Mouse (Mus musculus): ENCODE results near the gene Cnn3. TPM values are rescaled to one million over a fixed set of nuclear protein-coding genes. Genes with fewer than 3 reads are reported as not detected.

Cnn3 gene
- polyA plus RNA-seq, 1 experiment from 2014 or later: 423 TPM

- Histone ChIP-seq H3K27me3 (no peaks in the 10 kb centered on the region), H3K9ac (no peak overlapping the region), H3K27ac (replicated peaks) (no peak overlapping the region), H3K9me3 (no peaks in the 10 kb centered on the region), H3K4me2 (no peak overlapping the region), H3K4me1 (replicated peaks) (no peaks in the 10 kb centered on the region), H3K4me3 (no peak overlapping the region), H3K36me3 (no peaks in the 10 kb centered on the region)
- 92% methylated on average over 6 of the region's 6 CpGs for WGBS
- ATAC-seq (ENCODE audit: low FRiP score, low read depth): no peak
Measured at GRCm38 (mm10) chr3:121402096-121402495, 24.2 kb upstream of the Cnn3 start.

DNA sequence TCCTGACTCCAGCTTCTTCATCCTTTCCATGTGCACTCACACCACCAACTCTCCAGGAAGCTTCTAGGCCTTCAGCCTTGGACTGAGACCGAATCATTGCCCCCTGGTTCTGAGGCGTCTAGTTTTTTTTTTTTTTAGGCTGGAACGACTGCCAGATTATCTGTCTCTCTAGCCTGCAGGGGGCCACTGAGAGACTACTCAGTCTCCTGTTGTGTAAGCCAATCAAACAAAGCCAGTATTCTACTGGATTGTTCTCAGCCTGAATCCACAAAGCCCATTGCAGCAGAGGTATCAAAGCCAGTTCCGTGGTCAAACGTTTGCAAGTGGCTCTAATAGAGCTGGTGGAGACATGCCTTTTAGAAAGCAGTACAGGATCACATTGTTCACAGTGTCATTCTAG, 22.8 kb upstream of the Cnn3 start:
- Histone ChIP-seq H3K27me3 (no peaks in the 10 kb centered on the region), H3K9me3 (no peaks in the 10 kb centered on the region), H3K27ac (replicated peaks) (no peak overlapping the region), H3K36me3 (no peaks in the 10 kb centered on the region), H3K9ac (no peak overlapping the region), H3K4me1 (replicated peaks) (no peaks in the 10 kb centered on the region), H3K4me2 (no peak overlapping the region), H3K4me3 (no peak overlapping the region)
- no peak for ATAC-seq (ENCODE audit: low FRiP score, low read depth)
- WGBS: 14% methylated on average over 5 of the region's 5 CpGs

DNA sequence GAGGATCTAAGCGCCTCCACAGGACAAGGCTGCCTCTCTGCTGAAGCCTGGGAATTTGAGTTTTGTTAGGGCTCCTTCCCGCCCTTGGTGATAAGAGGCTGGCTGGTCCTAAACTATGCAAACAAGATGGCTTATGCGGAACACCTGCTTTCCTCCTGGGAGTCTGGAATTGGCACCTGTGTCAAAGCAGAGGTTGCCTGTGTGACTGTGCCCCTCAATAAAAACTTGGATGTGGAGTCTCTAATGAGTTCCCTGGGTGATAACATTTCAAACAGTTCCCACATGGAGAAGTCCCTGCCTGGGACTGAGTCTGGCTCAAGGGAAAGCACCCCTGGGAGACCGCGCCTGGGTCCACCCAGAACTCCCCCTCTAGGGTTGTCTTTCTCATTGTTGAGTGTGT, 21.2 kb upstream of the Cnn3 start:
- no peak overlapping the region for H3K9ac ChIP-seq
- no peak overlapping the region for H3K4me2 ChIP-seq
- no peak overlapping the region for H3K27ac ChIP-seq (replicated peaks)
- WGBS: 88% methylated on average over 5 of the region's 5 CpGs
- no peaks in the 10 kb centered on the region for H3K4me1 ChIP-seq (replicated peaks)
- H3K36me3 ChIP-seq: no peaks in the 10 kb centered on the region
- no peak for ATAC-seq (ENCODE audit: low FRiP score, low read depth)
- no peaks in the 10 kb centered on the region for H3K9me3 ChIP-seq
- H3K27me3 ChIP-seq: no peaks in the 10 kb centered on the region
- H3K4me3 ChIP-seq: no peak overlapping the region

DNA sequence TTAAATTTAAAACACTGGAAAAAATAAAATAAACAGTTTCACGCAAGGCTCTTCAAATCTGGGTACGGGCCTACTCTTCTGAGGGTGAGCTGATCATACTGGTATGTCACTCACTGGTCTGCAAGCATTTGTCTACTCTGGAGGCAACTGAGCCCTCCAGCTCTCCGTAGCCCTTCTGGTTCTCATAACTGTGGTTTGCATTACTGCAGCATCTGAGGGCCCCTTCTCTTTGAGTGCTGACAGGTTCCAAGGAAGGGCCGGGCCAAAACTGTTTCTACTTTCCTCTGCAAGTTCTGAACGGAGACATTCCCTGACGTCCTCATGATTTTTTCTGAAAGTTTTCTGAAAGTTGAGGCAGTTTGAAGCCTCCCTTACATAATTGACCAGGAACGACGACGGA, 18.9 kb upstream of the Cnn3 start:
- no peak overlapping the region for H3K4me2 ChIP-seq
- H3K27ac ChIP-seq (replicated peaks): no peak overlapping the region
- H3K4me3 ChIP-seq: no peak overlapping the region
- no peak overlapping the region for H3K9ac ChIP-seq
- no peaks in the 10 kb centered on the region for H3K4me1 ChIP-seq (replicated peaks)
- H3K27me3 ChIP-seq: no peaks in the 10 kb centered on the region
- ATAC-seq (ENCODE audit: low FRiP score, low read depth): no peak
- no peaks in the 10 kb centered on the region for H3K9me3 ChIP-seq
- H3K36me3 ChIP-seq: no peaks in the 10 kb centered on the region
- WGBS: 85% methylated on average over 9 of the region's 9 CpGs

GRCm38 (mm10) chr3:121408386-121408785, 17.9 kb upstream of the Cnn3 start:
- H3K4me1 ChIP-seq (replicated peaks): no peaks in the 10 kb centered on the region
- no peak overlapping the region for H3K4me2 ChIP-seq
- ATAC-seq (ENCODE audit: low FRiP score, low read depth): no peak
- no peaks in the 10 kb centered on the region for H3K36me3 ChIP-seq
- no peak overlapping the region for H3K27ac ChIP-seq (replicated peaks)
- no peak overlapping the region for H3K4me3 ChIP-seq
- 94% methylated on average over 3 of the region's 3 CpGs for WGBS
- no peaks in the 10 kb centered on the region for H3K27me3 ChIP-seq
- H3K9me3 ChIP-seq: no peaks in the 10 kb centered on the region
- H3K9ac ChIP-seq: no peak overlapping the region

DNA sequence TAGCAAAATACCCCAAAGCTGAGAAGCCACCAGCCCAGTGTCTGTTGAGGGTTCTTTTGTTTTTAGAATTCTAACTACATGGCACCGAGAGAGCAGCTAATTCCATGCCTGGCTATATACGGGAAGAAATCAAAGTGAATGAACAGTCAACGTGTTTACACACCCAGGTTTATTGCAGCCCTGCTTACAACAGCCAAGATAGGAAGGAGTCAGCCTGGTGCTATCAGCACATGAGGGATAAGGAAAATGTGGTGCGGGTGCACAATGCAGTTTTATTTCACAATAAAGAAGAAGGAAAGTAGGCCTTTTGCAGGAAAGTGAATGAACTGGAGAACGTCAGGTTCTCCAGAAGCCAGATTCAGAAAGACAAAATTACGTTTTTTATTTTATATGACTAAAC, 14.8 kb upstream of the Cnn3 start:
- Histone ChIP-seq H3K4me2 (no peak overlapping the region), H3K4me3 (no peak overlapping the region), H3K9me3 (no peaks in the 10 kb centered on the region), H3K36me3 (no peaks in the 10 kb centered on the region), H3K27me3 (no peaks in the 10 kb centered on the region), H3K27ac (replicated peaks) (no peak overlapping the region), H3K4me1 (replicated peaks) (no peaks in the 10 kb centered on the region), H3K9ac (no peak overlapping the region)
- WGBS: 83% methylated on average over 6 of the region's 6 CpGs
- no peak for ATAC-seq (ENCODE audit: low FRiP score, low read depth)

DNA sequence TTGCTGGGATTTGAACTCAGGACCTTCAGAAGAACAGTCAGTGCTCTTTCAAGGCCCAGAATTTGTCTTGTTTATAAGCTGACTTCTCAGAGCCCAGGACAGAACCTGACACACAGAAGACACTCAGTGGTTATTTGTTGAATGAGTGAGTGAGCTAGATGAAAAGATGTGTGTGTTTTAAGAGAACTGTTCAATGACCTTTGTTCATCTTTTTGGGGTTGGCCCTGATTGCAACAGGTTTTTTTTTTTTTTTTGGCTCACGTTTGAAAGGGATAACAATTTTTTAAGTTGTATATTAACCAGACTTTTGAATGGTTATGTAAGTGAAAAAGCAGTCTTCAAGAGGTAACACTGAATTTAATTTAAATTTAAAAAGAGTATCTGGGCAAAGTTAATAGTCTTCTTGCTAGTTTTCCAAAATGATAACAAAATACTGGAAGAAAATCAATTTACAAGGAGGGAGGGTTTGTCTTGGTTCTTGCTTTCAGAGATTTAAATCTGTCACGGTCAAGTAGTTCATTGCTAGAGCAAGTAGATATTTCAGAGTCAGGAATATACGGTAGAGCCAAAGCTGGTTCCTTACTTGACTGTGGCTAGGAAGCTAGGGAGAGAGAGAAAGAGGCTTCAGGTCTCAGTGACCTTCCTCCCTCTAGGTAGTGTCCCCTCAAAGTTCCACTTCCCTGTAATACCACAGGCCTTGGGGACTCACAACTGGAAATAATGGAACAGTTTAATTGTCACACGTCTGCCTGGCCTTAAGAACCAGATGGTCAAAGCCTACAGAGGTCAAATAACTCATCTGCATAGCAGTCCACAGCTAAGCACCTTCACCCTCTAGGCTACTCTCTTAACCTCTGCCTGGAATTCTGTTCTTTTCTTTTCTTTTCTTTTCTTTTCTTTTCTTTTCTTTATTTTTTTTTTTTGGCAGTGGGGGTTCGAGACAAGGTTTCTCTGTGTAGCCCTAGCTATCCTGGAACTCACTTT, 9.8 kb upstream of the Cnn3 start:
- Histone ChIP-seq H3K4me2 (no peak overlapping the region), H3K4me3 (no peak overlapping the region), H3K4me1 (replicated peaks) (no peaks in the 10 kb centered on the region), H3K9ac (no peak overlapping the region), H3K27ac (replicated peaks) (no peak overlapping the region), H3K36me3 (no peaks in the 10 kb centered on the region), H3K27me3 (no peaks in the 10 kb centered on the region), H3K9me3 (no peaks in the 10 kb centered on the region)
- no peak for ATAC-seq (ENCODE audit: low FRiP score, low read depth)
- WGBS: 70% methylated on average over 5 of the region's 5 CpGs

GRCm38 (mm10) chr3:121417379-121418250, 8.7 kb upstream of the Cnn3 start:
- Histone ChIP-seq H3K4me1 (replicated peaks) (no peaks in the 10 kb centered on the region), H3K27me3 (no peaks in the 10 kb centered on the region), H3K36me3 (no peaks in the 10 kb centered on the region), H3K4me2 (no peak overlapping the region), H3K9me3 (no peaks in the 10 kb centered on the region), H3K9ac (no peak overlapping the region), H3K4me3 (no peak overlapping the region), H3K27ac (replicated peaks) (no peak overlapping the region)
- 43% methylated on average over 14 of the region's 14 CpGs for WGBS
- no peak for ATAC-seq (ENCODE audit: low FRiP score, low read depth)

DNA sequence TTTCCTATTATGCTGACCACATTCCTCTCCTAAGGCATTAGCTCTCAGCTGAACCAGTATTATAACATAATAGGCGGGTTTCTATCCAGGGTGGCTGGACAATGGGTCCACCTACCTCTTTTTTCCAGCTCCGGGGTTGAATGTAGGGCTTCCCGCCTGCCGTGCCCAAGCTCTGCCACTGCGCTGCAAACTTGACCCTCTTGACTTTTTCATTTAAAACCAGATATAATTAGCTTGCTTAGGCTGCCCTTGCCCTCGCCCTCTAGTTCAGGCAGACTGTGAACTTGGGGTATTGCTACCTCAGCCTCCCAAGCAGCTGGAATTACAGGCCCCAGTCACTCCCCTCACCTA, 8.1 kb upstream of the Cnn3 start:
- Histone ChIP-seq H3K4me1 (replicated peaks) (no peaks in the 10 kb centered on the region), H3K27me3 (no peaks in the 10 kb centered on the region), H3K4me3 (no peak overlapping the region), H3K9ac (no peak overlapping the region), H3K4me2 (no peak overlapping the region), H3K36me3 (no peaks in the 10 kb centered on the region), H3K9me3 (no peaks in the 10 kb centered on the region), H3K27ac (replicated peaks) (no peak overlapping the region)
- ATAC-seq (ENCODE audit: low FRiP score, low read depth): no peak
- 17% methylated on average over 6 of the region's 6 CpGs for WGBS

- no peaks in the 10 kb centered on the region for H3K9me3 ChIP-seq
- H3K4me1 ChIP-seq (replicated peaks): no peaks in the 10 kb centered on the region
- no peaks in the 10 kb centered on the region for H3K27me3 ChIP-seq
- no peak overlapping the region for H3K9ac ChIP-seq
- no peak for ATAC-seq (ENCODE audit: low FRiP score, low read depth)
- no peak overlapping the region for H3K27ac ChIP-seq (replicated peaks)
- H3K4me3 ChIP-seq: no peak overlapping the region
- no peak overlapping the region for H3K4me2 ChIP-seq
- WGBS: 79% methylated on average over 9 of the region's 9 CpGs
- H3K36me3 ChIP-seq: no peaks in the 10 kb centered on the region
Measured at GRCm38 (mm10) chr3:121418850-121419435, 7.4 kb upstream of the Cnn3 start.

- WGBS: 85% methylated on average over 8 of the region's 8 CpGs
- no peak overlapping the region for H3K9ac ChIP-seq
- no peak overlapping the region for H3K4me3 ChIP-seq
- H3K4me2 ChIP-seq: no peak overlapping the region
- no peaks in the 10 kb centered on the region for H3K36me3 ChIP-seq
- H3K4me1 ChIP-seq (replicated peaks): peaks cover 6% of the 10 kb centered on the region; the same call in 1 of the 2 replicates
- H3K27me3 ChIP-seq: no peaks in the 10 kb centered on the region
- H3K27ac ChIP-seq (replicated peaks): no peak overlapping the region
- H3K9me3 ChIP-seq: no peaks in the 10 kb centered on the region
- no peak for ATAC-seq (ENCODE audit: low FRiP score, low read depth)
Measured at GRCm38 (mm10) chr3:121422405-121422804, 3.9 kb upstream of the Cnn3 start.
